Mouse (Mus musculus): Measurements from ENCODE around the gene Zcchc3.

GRCm38 (mm10) chr2:152397004-152397589, 17.7 kb downstream of the Zcchc3 start:
- peak; percentile 49 for TF ChIP-seq POLR2A (IDR thresholded peaks at IDR 0.05; ENCODE audit: insufficient read depth, low read depth, low read length)
- TF ChIP-seq CTCF (IDR thresholded peaks at IDR 0.05; ENCODE audit: insufficient read depth, low read depth, low read length): no peak

Measured in olfactory bulb, adult 2 months (tissue).